Mouse (Mus musculus): Measurements from ENCODE around the gene Pgrmc2. TPM values are rescaled to one million over a fixed set of nuclear protein-coding genes. Genes with fewer than 3 reads are reported as not detected.

The Pgrmc2 gene
- 17.1 and 18.1 TPM in 2 replicates for polyA plus RNA-seq (2015; fragmentation: Nextera tagmentation; extraction: Ambion mirVana)

GRCm38 (mm10) chr3:41082885-41083789, at the start of gene Pgrmc2:
TSS of gene Pgrmc2 (minus strand) at chr3:41083046.
- ATAC-seq (ENCODE audit: insufficient read depth), result peak; percentile 96
- under 1% methylated on average over 92 of the region's 95 CpGs for WGBS (ENCODE audit: insufficient replicate concordance)
- peak within 1 kb of the TSS; percentile 88 for H3K27ac ChIP-seq (replicated peaks)
- peak within 1 kb of the TSS; percentile 99 for H3K4me2 ChIP-seq
- no peaks in the 10 kb centered on the region for H3K27me3 ChIP-seq
- peaks cover 35% of the 10 kb centered on the region for H3K4me1 ChIP-seq (replicated peaks)
- peak within 1 kb of the TSS; percentile 90 for H3K9ac ChIP-seq
- H3K9me3 ChIP-seq (replicated peaks), result no peaks in the 10 kb centered on the region
- H3K4me3 ChIP-seq (replicated peaks), result peak within 1 kb of the TSS; percentile 97
- no peaks in the 10 kb centered on the region for H3K36me3 ChIP-seq (replicated peaks)

DNA sequence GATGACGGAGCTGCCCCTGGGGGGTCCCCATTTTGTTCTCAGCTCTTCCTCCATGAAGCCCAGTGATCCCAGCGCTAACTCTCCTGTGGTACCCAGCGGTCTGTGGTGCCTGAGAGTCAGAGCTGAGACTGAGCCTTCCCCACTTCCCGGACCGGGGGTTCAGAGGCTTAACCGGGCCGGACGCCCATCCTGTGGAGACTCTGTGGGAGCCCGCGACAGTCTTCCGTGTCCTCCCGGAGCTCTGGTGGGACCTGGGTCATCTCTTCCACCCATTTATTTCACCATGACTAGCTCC, 41.1 kb upstream of the Pgrmc2 start:
- no peak overlapping the region for H3K4me2 ChIP-seq
- H3K27ac ChIP-seq (replicated peaks), result no peak overlapping the region
- 17% methylated on average over 12 of the region's 12 CpGs for WGBS (ENCODE audit: insufficient replicate concordance)
- peaks cover 45% of the 10 kb centered on the region for H3K27me3 ChIP-seq
- no peaks in the 10 kb centered on the region for H3K36me3 ChIP-seq (replicated peaks)
- no peak overlapping the region for H3K9ac ChIP-seq
- no peak for ATAC-seq (ENCODE audit: insufficient read depth)
- no peaks in the 10 kb centered on the region for H3K9me3 ChIP-seq (replicated peaks)
- H3K4me1 ChIP-seq (replicated peaks), result no peaks in the 10 kb centered on the region
- H3K4me3 ChIP-seq (replicated peaks), result no peak overlapping the region

GRCm38 (mm10) chr3:41123190-41123999, 40.5 kb upstream of the Pgrmc2 start:
- Histone ChIP-seq H3K4me1 (replicated peaks) (no peaks in the 10 kb centered on the region), H3K4me3 (replicated peaks) (no peak overlapping the region), H3K27me3 (peaks cover 44% of the 10 kb centered on the region), H3K9ac (no peak overlapping the region), H3K9me3 (replicated peaks) (no peaks in the 10 kb centered on the region), H3K27ac (replicated peaks) (no peak overlapping the region), H3K4me2 (no peak overlapping the region), H3K36me3 (replicated peaks) (no peaks in the 10 kb centered on the region)
- no peak for ATAC-seq (ENCODE audit: insufficient read depth)
- WGBS (ENCODE audit: insufficient replicate concordance), result 31% methylated on average over 10 of the region's 10 CpGs

DNA sequence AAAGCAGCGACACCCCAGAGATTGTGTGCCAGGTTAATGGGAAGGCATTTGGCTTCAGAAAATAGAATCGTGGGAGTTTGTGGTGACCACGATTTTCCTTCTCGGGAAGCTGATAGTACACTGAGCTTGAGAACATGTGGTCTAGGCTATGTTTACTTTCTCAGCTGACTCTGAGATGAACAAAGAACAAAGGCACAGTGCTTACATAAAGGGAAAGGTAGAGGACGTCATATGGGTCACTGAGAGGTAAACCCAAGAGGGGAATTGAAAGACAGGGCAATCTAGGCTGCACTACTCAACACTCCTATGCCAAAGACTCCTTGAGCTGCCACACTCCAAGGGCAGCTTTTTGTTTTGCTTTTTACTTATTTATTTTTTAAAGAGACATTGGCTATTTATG, 35.3 kb upstream of the Pgrmc2 start:
- no peak for ATAC-seq (ENCODE audit: insufficient read depth)
- Histone ChIP-seq H3K9ac (no peak overlapping the region), H3K27ac (replicated peaks) (no peak overlapping the region), H3K36me3 (replicated peaks) (no peaks in the 10 kb centered on the region), H3K4me3 (replicated peaks) (no peak overlapping the region), H3K27me3 (peaks cover 10% of the 10 kb centered on the region), H3K9me3 (replicated peaks) (no peaks in the 10 kb centered on the region), H3K4me2 (no peak overlapping the region), H3K4me1 (replicated peaks) (no peaks in the 10 kb centered on the region)
- 38% methylated on average over 5 of the region's 5 CpGs for WGBS (ENCODE audit: insufficient replicate concordance)

DNA sequence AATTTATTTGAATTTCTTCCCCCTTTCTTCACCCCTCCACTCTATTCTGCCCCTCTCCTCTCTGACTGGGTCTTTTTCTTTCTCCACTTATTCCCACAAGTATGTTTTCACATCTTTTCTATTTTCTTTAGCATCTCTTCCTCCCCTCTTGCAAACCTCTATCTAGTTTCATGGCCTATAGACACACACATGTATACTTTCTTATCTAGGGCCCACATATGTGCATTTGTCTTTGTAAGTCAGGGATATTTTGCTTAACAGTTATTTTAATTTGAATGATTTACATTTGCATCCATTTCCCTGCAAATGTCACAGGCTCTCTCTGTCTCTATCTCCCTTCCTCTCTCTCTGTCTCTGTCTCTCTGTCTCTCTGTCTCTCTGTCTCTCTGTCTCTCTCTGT, 34.6 kb upstream of the Pgrmc2 start:
- H3K9ac ChIP-seq, result no peak overlapping the region
- H3K9me3 ChIP-seq (replicated peaks), result no peaks in the 10 kb centered on the region
- no peak overlapping the region for H3K27ac ChIP-seq (replicated peaks)
- no peaks in the 10 kb centered on the region for H3K4me1 ChIP-seq (replicated peaks)
- H3K27me3 ChIP-seq, result peaks cover 3% of the 10 kb centered on the region; the same call in 1 of the 2 replicates
- no peaks in the 10 kb centered on the region for H3K36me3 ChIP-seq (replicated peaks)
- no peak for ATAC-seq (ENCODE audit: insufficient read depth)
- no peak overlapping the region for H3K4me3 ChIP-seq (replicated peaks)
- no peak overlapping the region for H3K4me2 ChIP-seq

- 57% methylated on average over 5 of the region's 5 CpGs for WGBS (ENCODE audit: insufficient replicate concordance)
- H3K36me3 ChIP-seq (replicated peaks), result no peaks in the 10 kb centered on the region
- H3K27ac ChIP-seq (replicated peaks), result no peak overlapping the region
- no peaks in the 10 kb centered on the region for H3K9me3 ChIP-seq (replicated peaks)
- H3K4me2 ChIP-seq, result no peak overlapping the region
- H3K4me3 ChIP-seq (replicated peaks), result no peak overlapping the region
- H3K27me3 ChIP-seq, result no peaks in the 10 kb centered on the region
- no peak for ATAC-seq (ENCODE audit: insufficient read depth)
- no peaks in the 10 kb centered on the region for H3K4me1 ChIP-seq (replicated peaks)
- no peak overlapping the region for H3K9ac ChIP-seq
Observed at GRCm38 (mm10) chr3:41113186-41113585, 30.3 kb upstream of the Pgrmc2 start.

- Histone ChIP-seq H3K9me3 (replicated peaks) (no peaks in the 10 kb centered on the region), H3K4me1 (replicated peaks) (peaks cover 9% of the 10 kb centered on the region; the same call in 1 of the 2 replicates), H3K9ac (no peak overlapping the region), H3K36me3 (replicated peaks) (no peaks in the 10 kb centered on the region), H3K27me3 (0 out of 2 replicates have a peak, but pooled peaks cover 3% of the 10 kb centered on the region), H3K4me3 (replicated peaks) (no peak overlapping the region), H3K4me2 (no peak overlapping the region), H3K27ac (replicated peaks) (no peak overlapping the region)
- ATAC-seq (ENCODE audit: insufficient read depth), result no peak
- 37% methylated on average over 6 of the region's 6 CpGs for WGBS (ENCODE audit: insufficient replicate concordance)
Observed at GRCm38 (mm10) chr3:41108306-41108785, 25.5 kb upstream of the Pgrmc2 start.

DNA sequence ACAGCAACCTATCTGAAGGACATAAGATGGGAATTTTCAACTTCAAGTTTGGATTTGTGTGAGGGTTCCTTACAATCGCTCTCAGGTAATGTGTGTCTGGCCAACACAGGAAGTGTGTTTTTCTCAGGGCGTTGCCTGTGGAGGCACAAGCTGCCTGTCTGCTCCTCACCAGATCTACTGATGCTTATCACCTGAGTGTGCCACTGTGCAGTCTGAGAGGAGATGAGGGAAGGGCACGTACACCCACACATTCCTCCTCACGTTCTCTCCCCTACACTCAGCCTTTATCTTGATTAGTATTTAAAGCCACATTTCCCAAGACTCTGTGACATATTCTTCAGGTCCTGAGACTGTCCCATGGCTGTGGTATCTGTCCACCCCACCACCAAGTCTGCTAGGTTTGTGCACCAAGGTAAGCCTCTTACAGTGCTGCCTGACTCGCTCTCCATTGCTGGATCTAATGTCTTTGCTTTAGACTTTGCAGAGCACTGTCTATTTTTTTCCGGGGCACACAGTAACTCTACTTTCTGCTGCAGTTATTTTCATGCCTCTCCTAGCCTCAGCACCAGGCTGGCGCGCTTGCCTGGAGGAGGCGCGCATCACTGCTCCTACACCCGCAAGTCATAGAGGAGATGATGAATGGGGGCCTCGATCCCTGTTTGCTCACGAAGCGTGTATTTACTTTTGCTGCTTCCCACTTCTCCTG, 24.9 kb upstream of the Pgrmc2 start:
- Histone ChIP-seq H3K4me2 (no peak overlapping the region), H3K9me3 (replicated peaks) (no peaks in the 10 kb centered on the region), H3K9ac (no peak overlapping the region), H3K36me3 (replicated peaks) (no peaks in the 10 kb centered on the region), H3K4me3 (replicated peaks) (no peak overlapping the region), H3K4me1 (replicated peaks) (peaks cover 9% of the 10 kb centered on the region; the same call in 1 of the 2 replicates), H3K27ac (replicated peaks) (no peak overlapping the region), H3K27me3 (0 out of 2 replicates have a peak, but pooled peaks cover 3% of the 10 kb centered on the region)
- ATAC-seq (ENCODE audit: insufficient read depth), result peak; percentile 63; the same call in 1 of the 2 replicates
- WGBS (ENCODE audit: insufficient replicate concordance), result 57% methylated on average over 14 of the region's 14 CpGs

- ATAC-seq (ENCODE audit: insufficient read depth), result no peak
- Histone ChIP-seq H3K4me2 (no peak overlapping the region), H3K4me1 (replicated peaks) (no peaks in the 10 kb centered on the region; the same call in 1 of the 2 replicates), H3K27me3 (no peaks in the 10 kb centered on the region), H3K4me3 (replicated peaks) (no peak overlapping the region), H3K9ac (no peak overlapping the region), H3K27ac (replicated peaks) (no peak overlapping the region), H3K36me3 (replicated peaks) (no peaks in the 10 kb centered on the region), H3K9me3 (replicated peaks) (no peaks in the 10 kb centered on the region)
- 70% methylated on average over 9 of the region's 9 CpGs for WGBS (ENCODE audit: insufficient replicate concordance)
Observed at GRCm38 (mm10) chr3:41101905-41102304, 19.1 kb upstream of the Pgrmc2 start.

DNA sequence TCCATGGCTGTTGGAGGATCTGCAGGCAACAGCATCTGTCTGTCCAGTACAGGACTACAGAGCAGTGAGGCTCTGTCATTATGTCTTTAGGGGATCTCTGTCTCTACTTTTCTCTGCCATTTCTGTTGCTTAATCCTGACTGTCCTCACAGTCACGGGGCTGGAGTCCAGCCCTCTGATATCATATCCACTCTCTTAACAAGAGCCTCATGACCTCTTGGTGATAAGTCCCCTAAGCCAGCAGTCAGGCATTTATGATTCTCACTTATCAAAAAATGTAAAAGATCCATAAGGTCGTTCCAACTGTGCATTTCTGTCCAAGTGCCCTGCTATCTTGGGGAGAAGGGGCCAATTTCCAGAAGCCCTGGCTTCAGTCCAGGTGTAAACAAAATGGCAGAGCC, 17.3 kb upstream of the Pgrmc2 start:
- ATAC-seq (ENCODE audit: insufficient read depth), result no peak
- no peaks in the 10 kb centered on the region for H3K36me3 ChIP-seq (replicated peaks)
- no peak overlapping the region for H3K27ac ChIP-seq (replicated peaks)
- no peaks in the 10 kb centered on the region; the same call in 1 of the 2 replicates for H3K4me1 ChIP-seq (replicated peaks)
- no peak overlapping the region for H3K9ac ChIP-seq
- H3K4me3 ChIP-seq (replicated peaks), result no peak overlapping the region
- H3K9me3 ChIP-seq (replicated peaks), result no peaks in the 10 kb centered on the region
- H3K4me2 ChIP-seq, result no peak overlapping the region
- whole genome bisulfite sequencing (ENCODE audit: insufficient replicate concordance), result 23% methylated on average over 2 of the region's 2 CpGs
- H3K27me3 ChIP-seq, result no peaks in the 10 kb centered on the region

- ATAC-seq (ENCODE audit: insufficient read depth), result no peak
- H3K4me3 ChIP-seq (replicated peaks), result no peak overlapping the region
- H3K27me3 ChIP-seq, result no peaks in the 10 kb centered on the region
- 25% methylated on average over 1 of the region's 1 CpGs for WGBS (ENCODE audit: insufficient replicate concordance)
- no peak overlapping the region for H3K9ac ChIP-seq
- no peaks in the 10 kb centered on the region for H3K9me3 ChIP-seq (replicated peaks)
- H3K4me1 ChIP-seq (replicated peaks), result no peaks in the 10 kb centered on the region; the same call in 1 of the 2 replicates
- no peaks in the 10 kb centered on the region for H3K36me3 ChIP-seq (replicated peaks)
- no peak overlapping the region for H3K4me2 ChIP-seq
- H3K27ac ChIP-seq (replicated peaks), result no peak overlapping the region
Observed at GRCm38 (mm10) chr3:41099672-41100071, 16.8 kb upstream of the Pgrmc2 start.
